ENCODE assay signal across 9 mouse cellular contexts in the genomic region with DNA sequence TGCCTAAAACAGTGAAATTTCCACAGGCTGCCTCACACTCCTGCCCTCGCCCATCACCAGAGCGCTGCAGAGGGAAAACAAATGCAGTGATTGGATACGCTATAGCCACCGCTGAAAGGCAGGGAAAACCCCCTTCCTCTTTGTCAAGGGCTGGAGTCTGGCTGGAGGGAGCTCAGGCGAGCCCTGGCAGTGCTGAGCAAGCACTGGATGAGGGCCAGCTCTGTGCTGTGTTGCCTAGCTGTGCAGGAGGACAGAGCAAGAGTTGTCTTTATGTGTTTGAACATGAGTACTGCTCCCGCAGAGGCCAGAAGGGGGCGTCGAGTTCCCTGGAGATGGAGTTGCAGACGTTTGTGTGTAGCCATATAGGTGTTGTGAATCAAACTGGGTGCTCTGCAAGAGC. TPM values are rescaled to one million over a fixed set of nuclear protein-coding genes. Genes with fewer than 3 reads are reported as not detected.
DNase-seq lines count a peak whose midpoint lies in the region; ATAC-seq and TF ChIP-seq lines count a peak whose summit lies in the region.
"Had no signal": no experiment of that assay in that cellular context is flagged by ENCODE, and none has a peak within 500 bp of the region (broad histone marks: within the 10 kb centered on the region; RNA-seq: fewer than 3 reads in every experiment).

No protein-coding gene starts in this region.

- DNase-seq in liver, postnatal 0 days: no peak
- DNase-seq in brain, adult 2 months (ENCODE audit: low read depth, low spot score): peak; percentile 90
- no peak for DNase-seq in forebrain, embryonic 10.5 days (ENCODE audit: extremely low spot score, low spot score)
- DNase-seq in layer of hippocampus, adult 18-20 months (ENCODE audit: low spot score in 2 of 2): peak; percentile 64 to 80
- DNase-seq in thymus, adult 2 months: no peak
- DNase-seq in urinary bladder, postnatal 25 days (ENCODE audit: low spot score): no peak

- TF ChIP-seq CTCF in liver, postnatal 0 days (IDR thresholded peaks at IDR 0.05; ENCODE audit: low read depth): 0 out of 2 replicates have a peak, but pooled peaks have one; percentile 19
- TF ChIP-seq CTCF in thymus, adult 2 months (IDR thresholded peaks at IDR 0.05; ENCODE audit: borderline replicate concordance, control insufficient read depth, extremely low read depth, insufficient read depth, low read length, poor library complexity): no peak

- H3K27me3 ChIP-seq in liver, postnatal 0 days (ENCODE audit: insufficient read depth, low read length): 0 out of 2 replicates have a peak, but pooled peaks cover 3% of the 10 kb centered on the region
- H3K27me3 ChIP-seq in liver, embryonic 12.5 days (replicated peaks): peaks cover 12% of the 10 kb centered on the region
- H3K27me3 ChIP-seq in forebrain, embryonic 10.5 days (ENCODE audit: poor library complexity, severe bottlenecking): peaks cover 7% of the 10 kb centered on the region; the same call in 1 of the 2 replicates
- H3K27me3 ChIP-seq in midbrain, embryonic 13.5 days: no peaks in the 10 kb centered on the region
- no peaks in the 10 kb centered on the region for H3K27me3 ChIP-seq in thymus, adult 2 months (ENCODE audit: control insufficient read depth, insufficient read depth, low read length)

- H3K9ac ChIP-seq in liver, postnatal 0 days (replicated peaks): no peak overlapping the region
- H3K9ac ChIP-seq in liver, embryonic 12.5 days: no peak overlapping the region
- H3K9ac ChIP-seq in midbrain, embryonic 13.5 days (replicated peaks): no peak overlapping the region

- WGBS in liver, postnatal 0 days (ENCODE audit: insufficient replicate concordance): 38% methylated on average over 9 of the region's 9 CpGs
- 27% methylated on average over 9 of the region's 9 CpGs for WGBS in liver, embryonic 12.5 days (ENCODE audit: insufficient replicate concordance)
- 48% methylated on average over 9 of the region's 9 CpGs for WGBS in forebrain, embryonic 10.5 days
- 27% methylated on average over 9 of the region's 9 CpGs for WGBS in midbrain, embryonic 13.5 days
- WGBS in thymus, adult 2 months: 43% methylated on average over 9 of the region's 9 CpGs

- no peak for TF ChIP-seq EP300 in liver, postnatal 0 days (IDR thresholded peaks at IDR 0.05; ENCODE audit: low read depth)

- no peak overlapping the region for H3K4me2 ChIP-seq in liver, postnatal 0 days (ENCODE audit: low read depth, low read length)
- H3K4me2 ChIP-seq in liver, embryonic 12.5 days: no peak overlapping the region
- no peak overlapping the region for H3K4me2 ChIP-seq in midbrain, embryonic 13.5 days (replicated peaks)

- H3K4me3 ChIP-seq in liver, postnatal 0 days (ENCODE audit: low read depth, low read length): no peak overlapping the region
- H3K4me3 ChIP-seq in liver, embryonic 12.5 days: no peak overlapping the region
- no peak overlapping the region for H3K4me3 ChIP-seq in forebrain, embryonic 10.5 days
- H3K4me3 ChIP-seq in midbrain, embryonic 13.5 days (replicated peaks): no peak overlapping the region
- H3K4me3 ChIP-seq in thymus, adult 2 months (ENCODE audit: control insufficient read depth, insufficient read depth, low read length): no peak overlapping the region

- no peak overlapping the region for H3K27ac ChIP-seq in liver, postnatal 0 days (ENCODE audit: low read depth)
- no peak overlapping the region for H3K27ac ChIP-seq in liver, embryonic 12.5 days
- 0 out of 2 replicates have a peak overlapping the region, but pooled peaks have one; percentile 15 for H3K27ac ChIP-seq in forebrain, embryonic 10.5 days
- peak overlapping the region; percentile 65 for H3K27ac ChIP-seq in midbrain, embryonic 13.5 days
- H3K27ac ChIP-seq in thymus, adult 2 months (ENCODE audit: control insufficient read depth, insufficient read depth, low read length): no peak overlapping the region

- peaks cover 4% of the 10 kb centered on the region; the same call in 1 of the 2 replicates for H3K4me1 ChIP-seq in liver, postnatal 0 days (ENCODE audit: insufficient read depth)
- H3K4me1 ChIP-seq in liver, embryonic 12.5 days: peaks cover 7% of the 10 kb centered on the region
- H3K4me1 ChIP-seq in forebrain, embryonic 10.5 days: peaks cover 22% of the 10 kb centered on the region
- H3K4me1 ChIP-seq in midbrain, embryonic 13.5 days (replicated peaks): peaks cover 34% of the 10 kb centered on the region
- peaks cover 7% of the 10 kb centered on the region for H3K4me1 ChIP-seq in thymus, adult 2 months (replicated peaks; ENCODE audit: control insufficient read depth, insufficient read depth, low read length)

- TF ChIP-seq POLR2A in thymus, adult 2 months (IDR thresholded peaks at IDR 0.05; ENCODE audit: control insufficient read depth, extremely low read depth, insufficient read depth, low read length, poor library complexity): no peak

- H3K9me3 ChIP-seq in liver, postnatal 0 days (ENCODE audit: low read length): 0 out of 2 replicates have a peak, but pooled peaks cover 4% of the 10 kb centered on the region
- no peaks in the 10 kb centered on the region for H3K9me3 ChIP-seq in liver, embryonic 12.5 days (replicated peaks)
- H3K9me3 ChIP-seq in forebrain, embryonic 10.5 days: peaks cover 21% of the 10 kb centered on the region; the same call in 1 of the 2 replicates
- peaks cover 8% of the 10 kb centered on the region; the same call in 1 of the 2 replicates for H3K9me3 ChIP-seq in midbrain, embryonic 13.5 days

- no peak for ATAC-seq in liver, postnatal 0 days
- no peak for ATAC-seq in liver, embryonic 12.5 days
- peak; percentile 54 for ATAC-seq in midbrain, embryonic 13.5 days

- H3K36me3 ChIP-seq in liver, postnatal 0 days (replicated peaks; ENCODE audit: insufficient read depth, low read length): no peaks in the 10 kb centered on the region
- H3K36me3 ChIP-seq in liver, embryonic 12.5 days: no peaks in the 10 kb centered on the region
- no peaks in the 10 kb centered on the region for H3K36me3 ChIP-seq in forebrain, embryonic 10.5 days (replicated peaks)
- H3K36me3 ChIP-seq in midbrain, embryonic 13.5 days: no peaks in the 10 kb centered on the region
- H3K36me3 ChIP-seq in thymus, adult 2 months (ENCODE audit: control insufficient read depth, insufficient read depth, low read length): no peaks in the 10 kb centered on the region

RNA-seq across cellular contexts. Expression of a gene that starts 9.7 kb away (rescaled TPM):
- not detected in 2 replicates for polyA plus RNA-seq in liver, postnatal 0 days (2015; fragmentation: Nextera tagmentation; extraction: Ambion mirVana)
- not detected in 2 replicates for polyA plus RNA-seq in liver, embryonic 12.5 days (2016; fragmentation: Nextera tagmentation; extraction: Ambion mirVana)
- polyA plus RNA-seq in forebrain, embryonic 10.5 days (2016; fragmentation: Nextera tagmentation; extraction: Ambion mirVana): not detected in 2 replicates
- not detected for total RNA-seq in layer of hippocampus, adult 18-20 months (2021)
- 0.17 TPM in 1 of 2 replicates, not detected in the other for polyA plus RNA-seq in midbrain, embryonic 13.5 days (2015; fragmentation: Nextera tagmentation; extraction: Ambion mirVana)
- polyA plus RNA-seq in thymus, adult 2 months (2012; rRNA removed): 0.67 TPM in 1 of 2 replicates, not detected in the other
- total RNA-seq: layer of hippocampus, adult 8-10 months had no signal

RNA-seq across cellular contexts. Expression of a gene that starts 26.2 kb away (rescaled TPM):
- 3.4 TPM in 2 replicates for polyA plus RNA-seq in liver, postnatal 0 days (2015; fragmentation: Nextera tagmentation; extraction: Ambion mirVana)
- 19.3 and 21.2 TPM in 2 replicates for polyA plus RNA-seq in liver, embryonic 12.5 days (2016; fragmentation: Nextera tagmentation; extraction: Ambion mirVana)
- polyA plus RNA-seq in forebrain, embryonic 10.5 days (2016; fragmentation: Nextera tagmentation; extraction: Ambion mirVana): 80.3 and 91.5 TPM in 2 replicates
- total RNA-seq in layer of hippocampus, adult 18-20 months (2021): 100 to 1,000 TPM; 608 to 624 TPM
- polyA plus RNA-seq in midbrain, embryonic 13.5 days (2015; fragmentation: Nextera tagmentation; extraction: Ambion mirVana): 278 and 317 TPM in 2 replicates
- 235 and 305 TPM in 2 replicates for polyA plus RNA-seq in thymus, adult 2 months (2012; rRNA removed)

RNA-seq across cellular contexts. Expression of a gene that starts 51.7 kb away (rescaled TPM):
- 0.08 TPM in 2 replicates for polyA plus RNA-seq in liver, postnatal 0 days (2015; fragmentation: Nextera tagmentation; extraction: Ambion mirVana)
- 0.20 and 0.25 TPM in 2 replicates for polyA plus RNA-seq in liver, embryonic 12.5 days (2016; fragmentation: Nextera tagmentation; extraction: Ambion mirVana)
- 1.1 and 1.3 TPM in 2 replicates for polyA plus RNA-seq in forebrain, embryonic 10.5 days (2016; fragmentation: Nextera tagmentation; extraction: Ambion mirVana)
- 1 to 10 TPM; 2.6 to 4.0 TPM for total RNA-seq in layer of hippocampus, adult 18-20 months (2021)
- polyA plus RNA-seq in midbrain, embryonic 13.5 days (2015; fragmentation: Nextera tagmentation; extraction: Ambion mirVana): 0.90 and 1.3 TPM in 2 replicates
- 10.6 and 13.1 TPM in 2 replicates for polyA plus RNA-seq in thymus, adult 2 months (2012; rRNA removed)

Comparison
In these comparisons a context has a peak if more than half of its experiments do, and no peak if none do; other contexts are left out.
1. DNase-seq: peak in brain, adult 2 months (single experiment) and layer of hippocampus, adult 18-20 months (2 of 2); none in liver, postnatal 0 days (single experiment), forebrain, embryonic 10.5 days (single experiment), thymus, adult 2 months (single experiment) and urinary bladder, postnatal 25 days (single experiment).
2. H3K27ac ChIP-seq: peak in forebrain, embryonic 10.5 days (single experiment) and midbrain, embryonic 13.5 days (single experiment); none in liver, postnatal 0 days (single experiment), liver, embryonic 12.5 days (single experiment) and thymus, adult 2 months (single experiment).